Mouse (Mus musculus): ENCODE measurements at regions not wholly inside any gene's neighbourhood (a gene's known extent, or its start where the extent isn't known, plus 50 kb on each side); places are given as distances from the start of the nearest gene placed in this dataset.

DNA sequence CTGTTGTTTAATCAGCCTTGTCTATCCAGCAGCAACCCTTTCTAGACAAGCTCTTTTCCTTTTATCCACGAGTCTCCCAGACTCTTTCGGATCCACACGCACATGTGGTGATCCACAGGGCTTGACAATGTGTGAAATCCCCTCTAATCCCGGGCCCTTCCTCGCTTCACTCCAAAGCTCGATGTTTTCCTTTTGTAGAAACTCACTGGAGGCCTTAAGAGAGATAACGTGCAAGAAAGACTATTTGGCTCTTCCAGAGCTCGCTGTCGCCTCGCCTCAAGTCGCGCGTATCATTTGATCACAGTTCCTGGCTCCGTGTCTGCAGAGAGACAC, 234.9 kb downstream of the Gm5426 start:
- no peak for DNase-seq (ENCODE audit: low read depth, low spot score)

- no peak for DNase-seq (ENCODE audit: low read depth, low spot score)
Measured at GRCm38 (mm10) chr10:96372616-96373346, 236.4 kb downstream of the Gm5426 start.

- no peak for DNase-seq (ENCODE audit: low read depth, low spot score)
Measured at GRCm38 (mm10) chr10:96373481-96373880, 237.1 kb downstream of the Gm5426 start.

GRCm38 (mm10) chr10:96374293-96375069, 238.1 kb downstream of the Gm5426 start:
- DNase-seq (ENCODE audit: low read depth, low spot score), result no peak

DNA sequence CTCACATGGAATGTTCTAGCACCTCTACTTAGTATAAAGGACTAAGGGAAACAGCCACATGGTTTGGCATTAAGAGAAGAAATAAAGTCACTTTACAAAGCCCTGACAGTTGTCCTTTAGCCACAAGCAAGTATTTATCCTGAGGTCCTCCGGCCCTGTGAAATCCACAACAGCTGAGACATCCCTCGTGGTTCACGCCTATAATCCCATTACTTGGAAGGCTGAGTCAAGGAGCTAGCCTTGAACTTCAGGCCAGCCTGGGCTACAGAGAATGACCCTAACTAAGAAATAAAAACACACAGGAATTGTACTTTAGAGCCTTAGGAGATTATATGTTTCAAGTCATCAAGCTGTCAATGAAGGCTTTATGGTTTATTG, 238.7 kb downstream of the Gm5426 start:
- no peak for DNase-seq (ENCODE audit: low read depth, low spot score)

- DNase-seq (ENCODE audit: low read depth, low spot score), result no peak
Measured at GRCm38 (mm10) chr10:96377549-96377948, 239.3 kb upstream of the Btg1 start.

GRCm38 (mm10) chr10:96379016-96379771, 237.6 kb upstream of the Btg1 start:
- DNase-seq (ENCODE audit: low read depth, low spot score), result no peak

- no peak for DNase-seq (ENCODE audit: low read depth, low spot score)
Measured at GRCm38 (mm10) chr10:96381664-96382063, 235.1 kb upstream of the Btg1 start.

GRCm38 (mm10) chr10:96391748-96392147, 225.1 kb upstream of the Btg1 start:
- DNase-seq (ENCODE audit: low read depth, low spot score), result peak; percentile 20

DNA sequence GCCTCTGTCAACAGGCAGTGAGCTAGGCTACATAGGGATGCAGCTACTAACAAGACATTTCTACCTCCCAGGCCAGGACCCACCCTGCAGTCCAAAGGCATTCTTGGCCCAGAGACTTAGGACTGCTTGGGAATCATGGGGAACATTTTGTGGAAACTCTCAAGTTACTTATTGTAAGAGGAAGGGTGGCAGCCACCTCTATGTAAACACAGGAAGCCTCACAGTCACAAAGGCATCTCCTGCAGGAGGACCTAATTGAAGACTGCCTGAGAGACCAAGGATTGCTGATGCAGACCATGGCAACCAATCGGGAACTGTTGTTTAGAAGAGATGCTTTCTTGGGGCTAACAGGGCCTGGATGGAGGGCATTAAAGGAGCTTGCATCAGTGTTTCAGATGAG, 224.0 kb upstream of the Btg1 start:
- DNase-seq (ENCODE audit: low read depth, low spot score), result no peak

DNA sequence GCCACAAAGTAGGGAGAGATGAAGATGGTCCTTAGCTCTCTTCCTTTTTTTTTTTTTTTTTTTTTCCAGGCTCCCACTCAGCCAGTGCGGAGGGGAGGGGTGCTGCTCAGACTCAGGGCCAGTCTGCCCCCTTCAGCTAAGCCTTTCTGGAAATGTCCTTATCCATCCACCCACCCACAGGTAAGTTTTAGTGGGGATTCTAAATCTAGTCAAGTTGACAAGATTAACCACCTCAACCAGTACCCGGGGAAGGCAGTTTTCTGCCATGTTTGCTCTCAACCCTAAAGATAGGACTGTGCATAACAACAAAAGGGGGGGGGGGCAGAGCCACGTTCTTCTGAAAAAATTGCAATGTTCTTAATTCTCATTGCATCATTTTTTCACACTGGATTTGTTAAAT, 222.6 kb upstream of the Btg1 start:
- DNase-seq (ENCODE audit: low read depth, low spot score), result no peak

DNA sequence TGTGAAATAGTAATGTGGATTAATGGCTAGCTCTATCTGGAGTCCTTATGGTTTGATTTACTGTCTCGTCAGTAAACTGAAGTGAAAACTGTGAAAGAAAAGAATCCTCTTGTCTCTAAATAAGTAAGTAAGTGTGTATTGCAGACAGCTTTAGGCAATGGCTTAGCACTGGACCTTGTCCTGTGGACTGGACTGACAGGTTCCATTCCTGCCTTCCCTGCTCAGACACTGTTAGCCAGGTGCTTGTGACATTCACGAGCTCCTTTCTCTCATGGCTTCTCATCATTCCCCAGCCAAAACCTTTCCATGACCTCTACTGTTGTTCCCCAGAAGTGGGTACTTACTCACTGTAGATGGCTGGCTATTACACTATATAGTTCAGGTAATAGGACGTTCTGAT, 221.8 kb upstream of the Btg1 start:
- DNase-seq (ENCODE audit: low read depth, low spot score), result no peak

GRCm38 (mm10) chr10:96397931-96398561, 218.8 kb upstream of the Btg1 start:
- DNase-seq (ENCODE audit: low read depth, low spot score), result no peak

DNA sequence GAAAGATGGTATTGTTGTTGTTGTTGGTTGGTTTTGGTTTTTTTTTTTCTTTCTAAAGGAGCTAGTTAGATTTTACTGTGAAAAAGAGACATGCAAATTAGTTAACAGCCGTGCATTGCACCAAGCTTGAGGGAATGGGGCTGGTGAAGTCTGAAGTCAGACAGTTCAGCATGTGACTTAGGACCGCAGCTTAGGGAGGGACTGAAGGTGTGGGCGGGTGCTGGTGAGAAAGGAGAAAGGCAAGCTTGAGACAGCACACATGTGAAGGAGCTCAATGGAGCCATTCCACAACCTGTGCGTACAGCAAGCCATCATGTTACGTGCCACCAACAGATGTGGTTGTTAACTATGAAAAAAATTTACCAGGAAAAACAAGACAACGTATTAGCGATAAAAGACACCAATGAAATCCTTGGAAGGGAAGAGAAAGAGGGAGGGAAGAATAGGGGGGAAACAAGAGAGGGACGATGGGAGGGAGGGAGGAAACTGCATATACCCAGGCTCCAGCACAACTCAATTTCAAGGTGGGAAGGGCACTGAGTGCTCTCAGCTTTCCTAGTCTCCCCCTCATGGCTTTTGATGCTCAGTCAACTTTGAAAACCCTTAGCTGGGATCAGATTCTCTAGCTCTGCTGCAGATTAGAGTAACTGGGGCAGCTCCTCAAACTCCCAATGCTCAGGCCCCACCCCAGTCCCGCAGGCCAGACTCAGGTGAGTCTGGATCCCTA, 218.1 kb upstream of the Btg1 start:
- DNase-seq (ENCODE audit: low read depth, low spot score), result no peak

GRCm38 (mm10) chr10:96399636-96400400, 217.0 kb upstream of the Btg1 start:
- no peak for DNase-seq (ENCODE audit: low read depth, low spot score)

DNA sequence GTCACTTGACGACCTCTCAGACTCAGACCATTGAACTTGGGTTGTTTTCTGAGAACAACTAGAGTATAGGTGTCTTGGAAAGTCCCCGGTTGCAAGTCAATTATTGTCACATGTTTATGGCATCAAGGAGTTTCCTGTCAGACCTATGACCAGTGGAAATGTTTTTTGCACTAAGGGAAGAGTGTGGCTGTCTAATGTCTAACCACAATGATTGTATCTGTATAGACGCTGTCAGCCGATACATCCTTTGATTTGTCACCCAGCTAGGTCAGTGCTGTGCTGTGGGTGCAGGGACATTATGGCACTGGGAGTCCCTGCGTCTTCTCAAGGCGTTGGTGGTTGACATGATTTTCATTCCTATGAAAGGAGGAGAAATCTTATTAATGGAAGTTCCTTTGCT, 216.0 kb upstream of the Btg1 start:
- DNase-seq (ENCODE audit: low read depth, low spot score), result no peak

- DNase-seq (ENCODE audit: low read depth, low spot score), result peak; percentile 54
Measured at GRCm38 (mm10) chr10:96406306-96406705, 210.5 kb upstream of the Btg1 start.

- DNase-seq (ENCODE audit: low read depth, low spot score), result no peak
Measured at GRCm38 (mm10) chr10:96407846-96408245, 209.0 kb upstream of the Btg1 start.

DNA sequence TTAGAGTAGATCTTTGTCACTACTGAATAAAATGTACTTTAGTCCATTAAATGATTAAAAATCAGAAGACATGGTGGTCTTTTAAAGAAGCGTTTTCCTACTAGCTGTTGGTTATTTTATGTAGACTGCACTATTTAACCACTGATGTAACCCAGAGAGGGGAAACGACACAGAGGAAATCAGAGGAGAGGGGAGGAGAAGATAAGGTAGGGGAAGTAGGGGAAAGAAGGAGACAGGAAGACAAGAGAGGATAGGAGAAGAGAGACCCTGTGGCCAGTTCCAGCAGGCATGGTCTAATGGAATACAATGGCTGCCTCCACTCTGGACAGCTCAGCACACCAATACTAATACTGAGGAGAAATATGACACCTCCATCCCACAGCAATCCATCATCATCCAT, 208.6 kb upstream of the Btg1 start:
- no peak for DNase-seq (ENCODE audit: low read depth, low spot score)

DNA sequence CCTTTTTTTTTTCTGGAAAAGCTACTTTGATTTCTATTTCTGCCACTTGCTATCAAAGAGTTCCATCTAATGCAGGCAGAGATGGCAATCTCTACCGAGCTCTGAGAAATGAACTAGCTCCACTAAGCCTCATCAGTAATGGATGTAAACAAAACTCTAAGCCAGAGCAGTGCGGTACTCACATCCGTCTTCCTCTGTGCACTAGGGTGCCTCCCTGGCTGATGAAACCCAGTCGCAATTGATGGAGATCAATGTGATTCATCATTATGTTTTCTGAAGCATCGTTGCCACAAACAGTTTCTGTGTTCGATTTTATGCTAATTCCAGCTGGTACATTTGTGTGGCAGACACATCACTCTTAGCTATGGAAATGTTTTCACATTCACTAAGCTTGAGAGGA, 206.8 kb upstream of the Btg1 start:
- no peak for DNase-seq (ENCODE audit: low read depth, low spot score)

DNA sequence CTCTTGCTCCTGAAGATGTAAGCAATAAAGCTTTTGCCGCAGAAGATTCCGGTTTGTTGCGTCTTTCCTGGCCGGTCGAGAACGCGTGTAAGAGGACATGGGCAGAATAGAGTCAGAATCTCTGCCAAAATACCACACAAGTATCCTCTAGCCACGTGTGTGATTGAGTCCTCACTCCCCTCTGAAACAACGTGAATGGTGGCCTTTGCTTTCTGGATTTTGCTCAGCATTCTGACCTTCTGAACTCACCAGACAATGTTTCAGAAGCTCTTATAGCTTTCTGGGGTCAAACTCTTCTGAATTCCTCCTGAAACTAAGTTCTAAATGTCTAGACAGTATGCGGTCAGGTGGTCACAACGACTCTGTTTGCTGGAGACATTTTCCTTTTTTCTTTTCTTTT, 202.0 kb upstream of the Btg1 start:
- DNase-seq (ENCODE audit: low read depth, low spot score), result no peak

Data from R1 (cell line).